Mouse (Mus musculus): ENCODE data around the gene 1700012P22Rik. TPM values are rescaled to one million over a fixed set of nuclear protein-coding genes. Genes with fewer than 3 reads are reported as not detected.

1700012P22Rik gene
- polyA plus RNA-seq, 1 experiment from 2014 or later: 0.29 TPM

DNA sequence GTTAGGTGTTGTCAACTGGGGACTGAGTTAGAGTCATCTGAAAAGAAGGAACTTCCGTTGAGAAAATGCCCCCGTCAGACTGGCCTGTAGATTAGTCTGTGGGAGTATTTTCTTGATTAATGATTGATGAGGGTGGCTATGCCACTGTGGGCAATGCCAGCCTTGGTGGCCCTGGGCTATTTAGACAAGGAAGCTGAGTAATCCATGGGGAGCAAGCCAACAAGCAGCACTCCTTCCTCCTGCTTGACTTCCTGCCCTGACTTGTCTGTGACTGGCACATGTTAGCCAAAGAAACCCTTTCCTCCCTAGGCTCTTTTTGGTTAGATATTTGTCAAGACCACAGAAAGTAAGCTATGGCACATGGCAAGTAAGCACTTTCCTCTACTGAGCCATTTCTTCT is 7.8 kb downstream of the 1700012P22Rik start:
- Histone ChIP-seq H3K4me2 (replicated peaks; ENCODE audit: low read depth, low read length) (no peak overlapping the region), H3K4me1 (replicated peaks; ENCODE audit: control insufficient read depth, insufficient read depth, low read length) (no peaks in the 10 kb centered on the region), H3K9me3 (ENCODE audit: control insufficient read depth, low read length) (no peaks in the 10 kb centered on the region), H3K4me3 (ENCODE audit: low read depth, low read length) (no peak overlapping the region), H3K9ac (ENCODE audit: low read depth, low read length) (no peak overlapping the region), H3K27ac (ENCODE audit: low read depth, low read length) (no peak overlapping the region), H3K36me3 (ENCODE audit: control insufficient read depth, insufficient read depth, low read length) (no peaks in the 10 kb centered on the region), H3K27me3 (ENCODE audit: control insufficient read depth, insufficient read depth, low read length) (no peaks in the 10 kb centered on the region)
- WGBS: 78% methylated on average over 2 of the region's 2 CpGs
- no peak for ATAC-seq (ENCODE audit: low FRiP score)
- DNase-seq (ENCODE audit: low spot score): no peak

DNA sequence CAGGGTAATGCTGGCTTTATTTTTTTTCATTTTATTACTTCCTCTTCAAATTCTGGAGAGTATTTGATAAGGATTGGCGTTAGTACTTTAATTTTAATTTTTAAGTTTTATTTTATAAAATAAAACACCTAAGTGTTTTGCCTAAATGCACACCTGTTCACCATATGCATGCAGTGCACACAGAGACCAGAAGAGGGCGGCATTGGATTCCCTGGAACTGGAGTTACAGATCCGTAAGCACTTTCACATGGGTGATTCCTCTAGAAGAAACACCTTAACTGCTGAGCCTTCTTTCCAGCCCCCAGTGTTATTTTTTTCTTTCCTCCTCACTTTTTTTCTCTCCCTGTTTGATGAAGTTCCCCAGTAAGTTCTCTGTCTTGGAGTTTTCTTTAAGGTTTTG is 9.7 kb downstream of the 1700012P22Rik start:
- 27% methylated on average over 3 of the region's 3 CpGs for WGBS
- no peaks in the 10 kb centered on the region for H3K27me3 ChIP-seq (ENCODE audit: control insufficient read depth, insufficient read depth, low read length)
- no peak overlapping the region for H3K27ac ChIP-seq (ENCODE audit: low read depth, low read length)
- no peak overlapping the region for H3K9ac ChIP-seq (ENCODE audit: low read depth, low read length)
- no peaks in the 10 kb centered on the region for H3K36me3 ChIP-seq (ENCODE audit: control insufficient read depth, insufficient read depth, low read length)
- H3K4me2 ChIP-seq (replicated peaks; ENCODE audit: low read depth, low read length): no peak overlapping the region
- no peaks in the 10 kb centered on the region for H3K9me3 ChIP-seq (ENCODE audit: control insufficient read depth, low read length)
- ATAC-seq (ENCODE audit: low FRiP score) (no peak), DNase-seq (ENCODE audit: low spot score) (peak; percentile 1)
- H3K4me3 ChIP-seq (ENCODE audit: low read depth, low read length): no peak overlapping the region
- H3K4me1 ChIP-seq (replicated peaks; ENCODE audit: control insufficient read depth, insufficient read depth, low read length): no peaks in the 10 kb centered on the region

DNA sequence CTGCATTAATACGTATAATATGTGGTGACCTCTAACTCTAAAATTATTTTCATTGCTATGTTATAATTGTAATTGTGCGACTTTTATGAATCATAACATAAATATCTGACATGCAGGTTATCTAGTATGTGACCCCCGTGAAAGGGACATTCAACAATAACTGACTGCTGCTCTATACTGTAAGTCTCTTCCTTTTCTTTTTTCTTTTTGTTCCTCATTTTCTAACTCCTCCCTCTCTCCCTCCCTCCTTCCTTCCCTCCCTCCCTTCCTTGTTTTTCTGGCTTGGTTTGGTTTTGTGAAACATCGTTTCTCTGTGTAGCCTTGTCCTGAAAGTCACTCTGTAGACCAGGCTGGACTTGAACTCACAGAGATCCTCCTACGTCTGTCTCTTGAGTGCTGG is 14.0 kb downstream of the 1700012P22Rik start:
- Histone ChIP-seq H3K9ac (ENCODE audit: low read depth, low read length) (no peak overlapping the region), H3K4me2 (replicated peaks; ENCODE audit: low read depth, low read length) (no peak overlapping the region), H3K9me3 (ENCODE audit: control insufficient read depth, low read length) (no peaks in the 10 kb centered on the region), H3K4me3 (ENCODE audit: low read depth, low read length) (no peak overlapping the region), H3K27ac (ENCODE audit: low read depth, low read length) (no peak overlapping the region), H3K36me3 (ENCODE audit: control insufficient read depth, insufficient read depth, low read length) (no peaks in the 10 kb centered on the region), H3K4me1 (replicated peaks; ENCODE audit: control insufficient read depth, insufficient read depth, low read length) (no peaks in the 10 kb centered on the region), H3K27me3 (ENCODE audit: control insufficient read depth, insufficient read depth, low read length) (no peaks in the 10 kb centered on the region)
- WGBS: 80% methylated on average over 5 of the region's 5 CpGs
- no peak for DNase-seq (ENCODE audit: low spot score)
- ATAC-seq (ENCODE audit: low FRiP score): no peak

DNA sequence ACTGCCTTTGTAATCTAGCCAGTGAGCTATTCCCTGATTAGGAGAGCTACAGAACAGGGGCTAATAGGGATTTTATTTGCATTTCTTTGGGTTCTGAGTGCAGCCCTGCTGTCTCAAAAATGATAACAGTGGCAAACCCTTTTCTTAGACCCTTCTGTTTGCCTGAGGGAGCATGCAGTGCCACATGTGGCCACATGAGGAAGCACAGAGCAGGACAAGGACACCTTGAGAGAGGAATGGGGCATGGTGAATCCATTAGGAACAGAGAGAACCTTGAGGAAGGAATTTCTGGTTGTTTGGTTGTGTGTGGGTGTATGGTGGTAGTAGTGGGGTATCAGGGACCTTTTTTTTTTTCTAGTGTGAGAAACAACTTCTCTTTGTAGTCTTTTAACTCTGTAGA is 17.9 kb downstream of the 1700012P22Rik start:
- ATAC-seq (ENCODE audit: low FRiP score): no peak
- Histone ChIP-seq H3K9me3 (ENCODE audit: control insufficient read depth, low read length) (no peaks in the 10 kb centered on the region), H3K9ac (ENCODE audit: low read depth, low read length) (no peak overlapping the region), H3K27ac (ENCODE audit: low read depth, low read length) (no peak overlapping the region), H3K4me2 (replicated peaks; ENCODE audit: low read depth, low read length) (no peak overlapping the region), H3K36me3 (ENCODE audit: control insufficient read depth, insufficient read depth, low read length) (no peaks in the 10 kb centered on the region), H3K4me1 (replicated peaks; ENCODE audit: control insufficient read depth, insufficient read depth, low read length) (no peaks in the 10 kb centered on the region), H3K27me3 (ENCODE audit: control insufficient read depth, insufficient read depth, low read length) (no peaks in the 10 kb centered on the region), H3K4me3 (ENCODE audit: low read depth, low read length) (no peak overlapping the region)
- no peak for DNase-seq (ENCODE audit: low spot score)

DNA sequence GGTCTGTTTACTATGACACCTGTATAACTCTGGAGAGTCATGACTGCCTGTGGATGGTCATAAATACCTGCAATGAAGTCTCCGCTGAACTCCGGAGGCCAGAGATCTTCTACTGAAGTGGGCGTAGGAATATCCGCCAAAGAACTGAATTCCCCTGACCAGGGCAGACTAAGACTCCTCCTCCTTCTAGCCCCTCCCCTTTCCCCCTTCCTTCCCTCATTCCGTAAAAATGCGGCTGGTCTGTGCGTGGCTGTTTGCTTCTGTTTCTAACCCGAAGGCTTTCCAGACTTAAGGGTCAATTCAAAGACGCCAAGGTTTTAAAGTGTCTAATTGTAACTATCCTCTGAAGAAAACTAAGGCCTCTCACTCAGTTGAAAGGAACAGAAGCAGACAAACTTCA is 30.3 kb downstream of the 1700012P22Rik start, which contains the start of gene Pramef12:
Gene Pramef12 (minus strand): TSS at position 175 of the 400 bp plus-strand sequence.
- ATAC-seq (ENCODE audit: low FRiP score) (no peak), DNase-seq (ENCODE audit: low spot score) (no peak)
- no peak within 1 kb of the TSS for H3K4me3 ChIP-seq (ENCODE audit: low read depth, low read length)
- H3K9ac ChIP-seq (ENCODE audit: low read depth, low read length): no peak within 1 kb of the TSS
- H3K36me3 ChIP-seq (ENCODE audit: control insufficient read depth, insufficient read depth, low read length): no peaks in the 10 kb centered on the region
- no peaks in the 10 kb centered on the region for H3K9me3 ChIP-seq (ENCODE audit: control insufficient read depth, low read length)
- 84% methylated on average over 9 of the region's 9 CpGs for WGBS
- no peaks in the 10 kb centered on the region for H3K4me1 ChIP-seq (replicated peaks; ENCODE audit: control insufficient read depth, insufficient read depth, low read length)
- no peaks in the 10 kb centered on the region for H3K27me3 ChIP-seq (ENCODE audit: control insufficient read depth, insufficient read depth, low read length)
- no peak within 1 kb of the TSS for H3K4me2 ChIP-seq (replicated peaks; ENCODE audit: low read depth, low read length)
- no peak within 1 kb of the TSS for H3K27ac ChIP-seq (ENCODE audit: low read depth, low read length)

DNA sequence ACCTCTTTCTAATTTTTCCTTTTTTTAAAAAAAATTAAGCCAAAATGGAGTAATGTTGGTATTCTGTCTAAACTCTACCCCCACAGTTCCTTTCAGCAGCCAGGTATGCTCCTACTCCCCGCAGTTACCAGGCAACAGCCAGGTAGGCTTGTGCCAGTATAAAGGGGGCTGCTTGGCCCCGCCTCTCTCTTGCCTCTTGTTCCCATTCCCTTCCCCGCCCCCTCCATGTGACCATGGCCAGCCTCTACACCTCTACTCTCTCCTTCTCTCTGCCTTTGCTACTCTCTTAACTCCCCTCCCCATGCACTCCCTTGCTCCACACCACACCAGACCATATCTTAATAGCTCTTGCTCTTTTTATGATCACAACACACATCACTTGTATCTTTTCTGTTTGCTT is 32.3 kb downstream of the 1700012P22Rik start:
- no peak overlapping the region for H3K4me2 ChIP-seq (replicated peaks; ENCODE audit: low read depth, low read length)
- H3K4me1 ChIP-seq (replicated peaks; ENCODE audit: control insufficient read depth, insufficient read depth, low read length): no peaks in the 10 kb centered on the region
- ATAC-seq (ENCODE audit: low FRiP score) (no peak), DNase-seq (ENCODE audit: low spot score) (no peak)
- H3K27ac ChIP-seq (ENCODE audit: low read depth, low read length): no peak overlapping the region
- H3K27me3 ChIP-seq (ENCODE audit: control insufficient read depth, insufficient read depth, low read length): no peaks in the 10 kb centered on the region
- H3K9me3 ChIP-seq (ENCODE audit: control insufficient read depth, low read length): no peaks in the 10 kb centered on the region
- 57% methylated on average over 3 of the region's 3 CpGs for WGBS
- H3K9ac ChIP-seq (ENCODE audit: low read depth, low read length): no peak overlapping the region
- no peaks in the 10 kb centered on the region for H3K36me3 ChIP-seq (ENCODE audit: control insufficient read depth, insufficient read depth, low read length)
- H3K4me3 ChIP-seq (ENCODE audit: low read depth, low read length): no peak overlapping the region

DNA sequence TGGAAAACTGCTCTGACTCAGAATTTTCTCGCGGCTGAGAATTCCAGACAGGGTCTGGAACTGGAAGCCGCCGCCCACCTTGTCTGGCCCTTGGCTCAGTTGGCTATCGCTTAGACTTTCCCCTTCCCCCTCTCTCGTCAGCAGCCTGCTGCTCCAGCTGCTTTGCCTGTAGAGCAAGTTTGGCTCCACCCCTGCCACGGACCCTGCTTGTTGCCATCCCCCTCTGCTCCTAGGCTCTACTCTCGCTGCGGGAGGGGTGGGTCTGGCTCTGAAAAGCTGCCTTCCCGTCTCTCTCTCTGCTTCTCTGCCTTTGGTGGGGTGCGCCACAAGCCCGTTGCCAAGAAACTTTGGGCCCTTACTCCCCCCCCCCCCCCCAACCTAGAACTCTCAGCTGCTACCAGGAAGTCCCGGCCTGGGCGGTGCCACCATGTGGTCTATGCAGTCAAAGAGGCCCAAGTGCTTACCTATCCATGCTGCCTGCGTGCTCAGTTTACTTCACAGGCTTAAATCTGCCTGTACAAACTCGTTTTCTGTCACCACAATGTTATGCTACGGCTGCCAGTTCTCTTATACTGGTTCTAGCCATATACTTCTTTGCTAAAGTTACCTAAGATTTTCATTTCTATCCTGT is 34.0 kb downstream of the 1700012P22Rik start:
- H3K27me3 ChIP-seq (ENCODE audit: control insufficient read depth, insufficient read depth, low read length): no peaks in the 10 kb centered on the region
- no peaks in the 10 kb centered on the region for H3K9me3 ChIP-seq (ENCODE audit: control insufficient read depth, low read length)
- ATAC-seq (ENCODE audit: low FRiP score) (peak; percentile 54; the same call in 1 of the 2 replicates), DNase-seq (ENCODE audit: low spot score) (peak; percentile 31)
- H3K36me3 ChIP-seq (ENCODE audit: control insufficient read depth, insufficient read depth, low read length): no peaks in the 10 kb centered on the region
- H3K4me1 ChIP-seq (replicated peaks; ENCODE audit: control insufficient read depth, insufficient read depth, low read length): no peaks in the 10 kb centered on the region
- peak overlapping the region; percentile 26 for H3K4me2 ChIP-seq (replicated peaks; ENCODE audit: low read depth, low read length)
- H3K4me3 ChIP-seq (ENCODE audit: low read depth, low read length): 0 out of 2 replicates have a peak overlapping the region, but pooled peaks have one; percentile 16
- 8% methylated on average over 15 of the region's 17 CpGs for WGBS
- H3K27ac ChIP-seq (ENCODE audit: low read depth, low read length): no peak overlapping the region
- H3K9ac ChIP-seq (ENCODE audit: low read depth, low read length): no peak overlapping the region

DNA sequence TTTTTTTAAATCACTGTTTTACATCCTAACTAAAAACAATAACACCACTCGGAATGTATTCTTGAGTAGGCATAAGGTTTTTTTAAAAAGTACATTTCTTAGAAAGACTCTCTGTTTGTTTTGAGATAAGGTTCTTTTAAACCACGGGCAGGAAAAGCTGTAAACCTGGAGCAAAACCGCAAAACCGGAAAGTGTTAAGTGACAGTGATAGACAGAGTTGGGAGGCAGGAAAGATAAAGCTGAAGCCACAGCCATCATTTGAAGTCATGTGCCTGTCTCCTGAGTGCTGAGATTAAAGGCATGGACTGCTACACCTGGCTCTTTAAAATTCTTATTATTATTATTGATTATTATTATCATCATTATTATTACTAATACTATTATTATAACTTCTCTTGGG is 35.9 kb downstream of the 1700012P22Rik start:
- Histone ChIP-seq H3K4me1 (replicated peaks; ENCODE audit: control insufficient read depth, insufficient read depth, low read length) (no peaks in the 10 kb centered on the region), H3K36me3 (ENCODE audit: control insufficient read depth, insufficient read depth, low read length) (no peaks in the 10 kb centered on the region), H3K27ac (ENCODE audit: low read depth, low read length) (no peak overlapping the region), H3K4me2 (replicated peaks; ENCODE audit: low read depth, low read length) (no peak overlapping the region), H3K9me3 (ENCODE audit: control insufficient read depth, low read length) (no peaks in the 10 kb centered on the region), H3K4me3 (ENCODE audit: low read depth, low read length) (no peak overlapping the region), H3K9ac (ENCODE audit: low read depth, low read length) (no peak overlapping the region), H3K27me3 (ENCODE audit: control insufficient read depth, insufficient read depth, low read length) (no peaks in the 10 kb centered on the region)
- no peak for DNase-seq (ENCODE audit: low spot score)
- ATAC-seq (ENCODE audit: low FRiP score): no peak
- WGBS: 83% methylated on average over 4 of the region's 4 CpGs

DNA sequence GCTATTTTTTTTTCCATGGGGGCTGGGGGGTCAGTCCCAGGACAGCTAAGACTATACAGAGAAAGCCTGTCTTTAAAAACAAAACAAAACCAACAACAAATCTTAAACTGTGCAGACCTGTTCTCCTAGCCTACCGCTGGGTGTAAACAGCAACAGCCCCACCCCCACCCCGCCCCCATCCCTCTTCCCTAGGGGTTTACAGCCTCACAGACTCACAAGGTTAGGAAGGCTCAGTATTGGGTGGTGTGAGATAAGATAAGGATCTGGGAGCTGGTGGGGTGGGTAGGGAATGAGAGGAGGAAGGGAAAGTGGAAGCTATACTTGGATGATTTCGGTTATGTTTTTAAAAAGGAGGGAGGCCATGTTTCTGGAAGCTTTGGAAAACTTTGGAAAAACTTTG is 42.3 kb downstream of the 1700012P22Rik start:
- Histone ChIP-seq H3K4me1 (replicated peaks; ENCODE audit: control insufficient read depth, insufficient read depth, low read length) (no peaks in the 10 kb centered on the region), H3K4me2 (replicated peaks; ENCODE audit: low read depth, low read length) (no peak overlapping the region), H3K9me3 (ENCODE audit: control insufficient read depth, low read length) (no peaks in the 10 kb centered on the region), H3K9ac (ENCODE audit: low read depth, low read length) (no peak overlapping the region), H3K27me3 (ENCODE audit: control insufficient read depth, insufficient read depth, low read length) (no peaks in the 10 kb centered on the region), H3K4me3 (ENCODE audit: low read depth, low read length) (no peak overlapping the region), H3K36me3 (ENCODE audit: control insufficient read depth, insufficient read depth, low read length) (no peaks in the 10 kb centered on the region), H3K27ac (ENCODE audit: low read depth, low read length) (no peak overlapping the region)
- WGBS: 50% methylated on average over 3 of the region's 3 CpGs
- ATAC-seq (ENCODE audit: low FRiP score) (no peak), DNase-seq (ENCODE audit: low spot score) (no peak)

All from hindbrain, embryonic 11.5 days (tissue).